Mouse (Mus musculus) ES-E14 (cell line): ENCODE results near the gene Trim29. TPM values are rescaled to one million over a fixed set of nuclear protein-coding genes. Genes with fewer than 3 reads are reported as not detected.

Experiments used
- DNase-seq: peaks from one replicate; pipeline ENCODE4 v3.0.0-alpha.2; 2013; ENCODE audit warnings: low read depth, low spot score
- H3K27ac ChIP-seq: 2 replicates; pipeline ENCODE4 v1.5.1; 2012; ENCODE audit warnings: low read depth, mild to moderate bottlenecking, low read length, moderate library complexity, mixed read lengths; ENCODE audit not compliant: poor library complexity, insufficient read depth, severe bottlenecking
- H3K36me3 ChIP-seq: 2 replicates; pipeline ENCODE4 v1.6.1; 2012; ENCODE audit warnings: mild to moderate bottlenecking, low read length, moderate library complexity, mixed read lengths; ENCODE audit not compliant: control insufficient read depth, poor library complexity, insufficient read depth, severe bottlenecking
- H3K4me1 ChIP-seq, 2 experiments: fragments of 150-350 bp in 1 of 2; sonication (generic) in 1 of 2; 2 replicates each; pipeline ENCODE4 v1.6.1; 2012; ENCODE audit warnings: low read length in 2 of 2, mild to moderate bottlenecking in 1 of 2, mixed read lengths in 1 of 2; ENCODE audit not compliant: control insufficient read depth in 2 of 2, insufficient read depth in 2 of 2, poor library complexity in 1 of 2
- H3K4me3 ChIP-seq, 2 experiments: fragments of 150-350 bp in 1 of 2; sonication (generic) in 1 of 2; 2 replicates each; pipeline ENCODE4 v1.5.1; 2012; ENCODE audit warnings: low read length in 2 of 2, low read depth in 1 of 2, mild to moderate bottlenecking in 1 of 2, mixed read lengths in 1 of 2; ENCODE audit not compliant: insufficient read depth in 1 of 2, poor library complexity in 1 of 2, severe bottlenecking in 1 of 2
- H3K9ac ChIP-seq: 2 replicates; pipeline ENCODE4 v1.6.1; 2012; ENCODE audit warnings: low read depth, mild to moderate bottlenecking, low read length, mixed read lengths; ENCODE audit not compliant: poor library complexity, insufficient read depth, severe bottlenecking
- H3K9me3 ChIP-seq: fragments of 150-350 bp; sonication (generic); 2 replicates; pipeline ENCODE4 v1.6.1; 2012; ENCODE audit warnings: low read depth, mild to moderate bottlenecking, low read length; ENCODE audit not compliant: control insufficient read depth, insufficient read depth
- CHD2 ChIP-seq: IDR thresholded peaks from 2 replicates; pipeline ENCODE4 v1.6.1; 2014; ENCODE audit warnings: mild to moderate bottlenecking, low read depth, low read length, inconsistent platforms
- HCFC1 ChIP-seq: IDR thresholded peaks from 2 replicates; pipeline ENCODE4 v1.6.1; 2012; ENCODE audit warnings: low read length, inconsistent platforms, borderline replicate concordance; ENCODE audit not compliant: insufficient read depth
- MAFK ChIP-seq: IDR thresholded peaks from 2 replicates; pipeline ENCODE4 v1.6.1; 2014; ENCODE audit warnings: mild to moderate bottlenecking, low read depth, low read length, inconsistent platforms; ENCODE audit not compliant: insufficient read depth
- ZC3H11A ChIP-seq: IDR thresholded peaks from 2 replicates; pipeline ENCODE4 v1.6.1; 2012; ENCODE audit warnings: low read depth, mild to moderate bottlenecking, inconsistent platforms, low read length, borderline replicate concordance
- ZNF384 ChIP-seq: IDR thresholded peaks from 2 replicates; pipeline ENCODE4 v1.6.1; 2012; ENCODE audit warnings: low read depth, low read length, inconsistent platforms
- in situ Hi-C, 2 experiments: fragments of 600-800 bp; cut with MboI; formaldehyde crosslinking; loops; one replicate each; pipeline ENCODE4 v1.15.1; 2025; ENCODE audit warnings: low sequenced_read_pairs in 2 of 2, inconsistent platforms in 1 of 2; ENCODE audit not compliant: unreplicated experiment in 2 of 2
- total RNA-seq: library from RNA; depleted of rRNA; stranded (reverse); fragments of 300-350 nt; gene quantifications from 2 replicates; pipeline ENCODE4 v1.2.3, GENCODE M21; 2012

Trim29 gene
- total RNA-seq, 1 experiment: 0.22 TPM

DNA sequence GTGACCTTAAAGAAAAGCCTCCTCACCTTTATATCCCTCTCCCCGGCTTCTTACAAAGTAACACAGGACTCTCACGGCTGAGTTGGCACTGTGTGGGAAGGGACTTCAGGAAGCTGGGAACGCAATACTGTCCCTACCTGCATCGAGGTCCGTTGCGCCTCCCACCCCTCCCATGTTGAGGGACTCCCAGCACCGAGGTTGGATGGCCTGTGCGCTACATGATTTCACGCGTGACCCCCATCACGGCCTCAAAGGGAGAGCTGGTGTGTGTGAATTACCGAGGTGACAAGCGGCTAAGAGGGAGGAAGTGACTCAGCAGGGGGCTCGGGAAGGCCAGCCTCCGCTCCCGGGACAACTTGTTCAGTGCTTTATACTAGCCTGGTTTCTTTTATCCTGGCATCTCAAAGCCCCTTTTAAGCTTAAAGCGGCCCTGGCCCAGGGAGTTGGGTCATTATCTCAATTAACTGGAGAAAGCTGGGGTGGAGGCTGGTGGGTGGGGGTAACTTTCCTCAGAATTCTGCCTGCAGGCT is 39.9 kb upstream of the Trim29 start:
- H3K9me3 ChIP-seq: no peaks in the 10 kb centered on the region
- H3K9ac ChIP-seq: no peak overlapping the region
- TF ChIP-seq HCFC1 (no peak), MAFK (no peak), ZC3H11A (no peak), CHD2 (no peak), ZNF384 (no peak)
- no peak overlapping the region for H3K27ac ChIP-seq
- H3K4me1 ChIP-seq: peaks cover 15 to 17% of the 10 kb centered on the region in 2 experiments
- DNase-seq: no peak
- no peaks in the 10 kb centered on the region for H3K36me3 ChIP-seq
- in situ Hi-C loops: no loop called here
- no peak overlapping the region for H3K4me3 ChIP-seq

DNA sequence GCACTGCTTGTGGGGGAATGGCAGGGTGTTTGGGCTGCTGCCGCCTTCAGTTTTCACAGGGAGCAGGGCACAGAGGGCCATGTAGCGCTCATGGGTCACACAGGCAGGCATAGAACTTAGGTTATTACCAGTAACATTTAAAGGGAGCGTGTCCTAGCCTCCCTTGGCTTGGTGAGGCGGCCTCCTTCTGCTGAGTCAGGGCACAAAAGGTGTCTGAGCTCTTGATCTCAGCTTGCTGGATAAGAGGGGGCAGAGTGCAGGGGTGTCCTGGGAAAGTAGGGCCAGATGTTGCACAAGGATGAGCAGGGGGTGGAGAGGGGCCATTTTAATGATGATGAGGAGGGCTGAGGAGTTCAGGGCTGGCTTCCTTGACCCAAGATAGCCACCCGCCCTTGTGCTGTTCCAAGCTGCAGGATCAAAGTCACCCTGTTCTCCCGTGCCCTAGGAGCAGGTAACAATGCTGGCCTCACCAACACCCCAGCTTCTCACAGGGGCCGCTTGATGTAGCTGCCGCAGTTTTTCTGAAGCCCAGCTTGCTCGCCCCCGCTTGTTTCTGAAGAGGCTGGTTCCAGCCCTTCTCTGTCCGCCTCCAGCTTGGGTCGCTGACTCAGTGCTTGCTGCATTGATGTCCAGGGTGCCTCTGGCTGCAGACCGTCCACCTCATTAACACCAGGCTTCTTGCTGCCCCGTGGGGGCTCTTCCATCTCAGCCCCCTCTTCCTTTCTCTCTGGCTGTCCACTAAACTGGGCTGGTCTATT is 38.7 kb upstream of the Trim29 start:
- TF ChIP-seq CHD2 (no peak), ZC3H11A (no peak), ZNF384 (no peak), HCFC1 (no peak), MAFK (no peak)
- DNase-seq: no peak
- in situ Hi-C loops: no loop called here
- Histone ChIP-seq H3K36me3 (no peaks in the 10 kb centered on the region), H3K9ac (no peak overlapping the region), H3K27ac (no peak overlapping the region), H3K4me3 (no peak overlapping the region), H3K9me3 (no peaks in the 10 kb centered on the region), H3K4me1 (peaks cover 13 to 14% of the 10 kb centered on the region in 2 experiments)

DNA sequence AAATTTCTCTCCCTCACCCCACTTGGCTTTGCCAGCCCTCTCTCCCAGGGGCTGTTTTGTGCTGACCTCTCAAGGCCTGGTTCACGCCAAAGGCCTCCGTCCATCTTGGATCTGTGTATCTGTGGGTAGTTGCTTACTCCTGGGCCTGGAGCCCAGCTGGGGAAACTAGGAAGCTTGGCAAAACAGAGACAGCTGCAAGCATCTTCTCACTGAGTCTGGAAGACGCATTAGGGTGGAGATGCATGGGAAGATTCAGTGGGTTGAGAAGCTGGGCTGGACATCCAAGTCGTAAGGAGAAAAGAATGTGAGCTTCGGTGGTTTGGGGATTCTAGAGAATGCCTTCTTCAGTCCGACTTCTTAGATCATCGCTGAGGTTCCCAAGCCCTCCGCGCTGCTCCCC is 36.9 kb upstream of the Trim29 start:
- H3K4me1 ChIP-seq: peaks cover 5 to 13% of the 10 kb centered on the region in 2 experiments; a peak in 3 of 4 replicates
- H3K27ac ChIP-seq: no peak overlapping the region
- H3K36me3 ChIP-seq: no peaks in the 10 kb centered on the region
- TF ChIP-seq ZNF384 (no peak), HCFC1 (no peak), CHD2 (no peak), MAFK (no peak), ZC3H11A (no peak)
- no peak for DNase-seq
- H3K9me3 ChIP-seq: no peaks in the 10 kb centered on the region
- no peak overlapping the region for H3K4me3 ChIP-seq
- in situ Hi-C loops: no loop called here
- H3K9ac ChIP-seq: no peak overlapping the region

DNA sequence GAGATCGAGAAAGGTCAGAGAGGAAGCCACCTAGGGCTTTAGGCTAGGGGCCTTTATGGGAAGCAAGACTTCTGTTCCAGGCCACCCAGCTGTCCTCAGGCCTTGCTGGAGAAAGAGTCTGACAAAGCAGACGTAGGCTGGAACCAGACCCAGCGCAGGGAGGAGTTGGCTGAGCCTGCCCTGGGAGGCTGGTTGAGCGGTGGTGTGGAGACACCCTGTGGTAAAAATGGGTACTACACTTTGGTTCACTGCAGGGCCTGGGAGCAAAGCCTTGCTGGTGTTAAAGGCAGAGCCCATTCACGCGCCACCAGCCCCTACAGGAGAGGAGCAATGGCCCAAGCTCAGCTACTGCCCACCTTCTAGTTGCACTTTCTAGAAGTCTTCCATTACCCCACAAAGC is 26.4 kb upstream of the Trim29 start:
- H3K9me3 ChIP-seq: no peaks in the 10 kb centered on the region
- H3K27ac ChIP-seq: no peak overlapping the region
- peaks cover 0 to 2% of the 10 kb centered on the region in 2 experiments; a peak in 1 of 4 replicates for H3K4me1 ChIP-seq
- no peak overlapping the region for H3K9ac ChIP-seq
- no peaks in the 10 kb centered on the region for H3K36me3 ChIP-seq
- in situ Hi-C loops: loop anchor here in 1 of 2 experiments (5.0 kb wide), 1 partner anchor 142 kb away; no protein-coding TSS in a partner anchor
- peak; percentile 87 for DNase-seq
- TF ChIP-seq ZC3H11A: peak; percentile 74
- TF ChIP-seq HCFC1: 0 out of 2 replicates have a peak, but pooled peaks have one; percentile 33
- no peak for TF ChIP-seq MAFK
- no peak for TF ChIP-seq ZNF384
- no peak for TF ChIP-seq CHD2
- no peak overlapping the region for H3K4me3 ChIP-seq

DNA sequence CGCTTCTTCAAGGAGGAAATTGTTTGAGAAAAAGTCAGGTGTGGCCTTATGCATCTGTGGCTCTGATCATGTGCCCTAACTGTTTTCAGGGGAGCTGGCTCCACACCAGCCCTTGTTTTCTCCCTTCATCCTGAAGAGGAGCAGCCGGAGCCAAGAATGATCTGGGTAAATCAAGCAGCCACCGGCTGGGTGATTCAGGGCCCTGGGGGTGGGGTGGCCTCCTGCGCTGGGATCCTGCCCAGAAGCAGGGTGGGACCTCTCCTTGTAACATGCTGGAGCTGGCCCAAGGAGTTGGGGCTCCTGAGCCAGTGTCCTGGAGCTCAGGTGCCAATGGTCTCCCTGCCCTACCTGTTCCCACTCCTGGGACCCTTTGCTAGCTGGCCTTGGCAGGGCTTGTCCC is 25.4 kb upstream of the Trim29 start:
- no peak for DNase-seq
- TF ChIP-seq ZNF384: no peak
- no peak for TF ChIP-seq CHD2
- no peak for TF ChIP-seq ZC3H11A
- TF ChIP-seq HCFC1: no peak
- no peak for TF ChIP-seq MAFK
- in situ Hi-C loops: no loop called here
- Histone ChIP-seq H3K9me3 (no peaks in the 10 kb centered on the region), H3K27ac (no peak overlapping the region), H3K9ac (no peak overlapping the region), H3K36me3 (no peaks in the 10 kb centered on the region), H3K4me3 (no peak overlapping the region), H3K4me1 (peaks cover 0 to 2% of the 10 kb centered on the region in 2 experiments; a peak in 1 of 4 replicates)
